Mouse (Mus musculus) midbrain, embryonic 13.5 days (tissue): Measurements from ENCODE around the gene Fam151b. TPM values are rescaled to one million over a fixed set of nuclear protein-coding genes. Genes with fewer than 3 reads are reported as not detected.

Experiments
- ATAC-seq: fragments of 200-750 bp; cut with Nextera tagmentation; 2 replicates; pipeline ENCODE4 v1.8.0; 2017; ENCODE audit warnings: mild to moderate bottlenecking, moderate TSS enrichment, moderate library complexity
- H3K27ac ChIP-seq: fragments of 300-500 bp; sonication (generic); 2 replicates; pipeline ENCODE4 v1.5.1; 2015; ENCODE audit warnings: inconsistent platforms, mild to moderate bottlenecking, moderate library complexity
- H3K27me3 ChIP-seq: fragments of 300-500 bp; sonication (generic); 2 replicates; pipeline ENCODE4 v1.6.1; 2015; ENCODE audit warnings: mild to moderate bottlenecking, inconsistent platforms
- H3K36me3 ChIP-seq: fragments of 300-500 bp; sonication (generic); 2 replicates; pipeline ENCODE4 v1.6.1; 2015; ENCODE audit warnings: mild to moderate bottlenecking, inconsistent platforms
- H3K4me1 ChIP-seq: fragments of 300-500 bp; sonication (generic); replicated peaks from 2 replicates; pipeline ENCODE4 v1.6.1; 2015; ENCODE audit warnings: inconsistent platforms
- H3K4me2 ChIP-seq: fragments of 300-500 bp; sonication (generic); replicated peaks from 2 replicates; pipeline ENCODE4 v1.6.1; 2015; ENCODE audit warnings: moderate library complexity, mild to moderate bottlenecking, inconsistent platforms
- H3K4me3 ChIP-seq: fragments of 300-500 bp; sonication (generic); replicated peaks from 2 replicates; pipeline ENCODE4 v1.5.1; 2015; ENCODE audit warnings: mild to moderate bottlenecking, inconsistent platforms
- H3K9ac ChIP-seq: fragments of 300-500 bp; sonication (generic); replicated peaks from 2 replicates; pipeline ENCODE4 v1.6.1; 2015; ENCODE audit warnings: mild to moderate bottlenecking, inconsistent platforms
- H3K9me3 ChIP-seq: fragments of 300-500 bp; sonication (generic); 2 replicates; pipeline ENCODE4 v1.6.1; 2016; ENCODE audit warnings: mild to moderate bottlenecking, inconsistent platforms
- WGBS: fragments of 180-500 bp; shearing (Covaris S2); methylation state at CpG from one replicate; pipeline ENCODE4 v1.1.7; 2015; 5-methylcytosine and 5-hydroxymethylcytosine counted together
- polyA plus RNA-seq: library from polyadenylated mRNA; unstranded; fragments of >200 nt; fragmentation: Nextera tagmentation; extraction: Ambion mirVana; gene quantifications from 2 replicates; pipeline ENCODE4 v1.2.1, GENCODE M21; 2015

Gene Fam151b
- polyA plus RNA-seq, 1 experiment from 2014 or later, result 0.17 TPM

- Histone ChIP-seq H3K9me3 (no peaks in the 10 kb centered on the region), H3K27ac (no peak overlapping the region), H3K4me3 (no peak overlapping the region), H3K27me3 (no peaks in the 10 kb centered on the region), H3K4me1 (no peaks in the 10 kb centered on the region), H3K4me2 (no peak overlapping the region), H3K36me3 (peaks cover 18% of the 10 kb centered on the region; the same call in 1 of the 2 replicates), H3K9ac (no peak overlapping the region)
- WGBS, result 72% methylated on average over 2 of the region's 2 CpGs
- ATAC-seq, result no peak
These were observed 14.4 kb downstream of the Fam151b start for GRCm38 (mm10) chr13:92469381-92469780.

- 79% methylated on average over 9 of the region's 9 CpGs for WGBS
- Histone ChIP-seq H3K36me3 (peaks cover 12% of the 10 kb centered on the region; the same call in 1 of the 2 replicates), H3K4me3 (no peak overlapping the region), H3K4me2 (no peak overlapping the region), H3K27ac (no peak overlapping the region), H3K4me1 (no peaks in the 10 kb centered on the region), H3K27me3 (no peaks in the 10 kb centered on the region), H3K9me3 (no peaks in the 10 kb centered on the region), H3K9ac (no peak overlapping the region)
- ATAC-seq, result no peak
These were observed 15.9 kb downstream of the Fam151b start for GRCm38 (mm10) chr13:92467891-92468290.

- no peaks in the 10 kb centered on the region for H3K9me3 ChIP-seq
- no peak overlapping the region for H3K9ac ChIP-seq
- ATAC-seq, result no peak
- H3K4me1 ChIP-seq, result no peaks in the 10 kb centered on the region
- peaks cover 12% of the 10 kb centered on the region; the same call in 1 of the 2 replicates for H3K36me3 ChIP-seq
- no peak overlapping the region for H3K4me3 ChIP-seq
- WGBS, result 90% methylated on average over 3 of the region's 3 CpGs
- H3K27me3 ChIP-seq, result no peaks in the 10 kb centered on the region
- no peak overlapping the region for H3K27ac ChIP-seq
- H3K4me2 ChIP-seq, result no peak overlapping the region
These were observed 19.1 kb downstream of the Fam151b start for GRCm38 (mm10) chr13:92464698-92465097.

DNA sequence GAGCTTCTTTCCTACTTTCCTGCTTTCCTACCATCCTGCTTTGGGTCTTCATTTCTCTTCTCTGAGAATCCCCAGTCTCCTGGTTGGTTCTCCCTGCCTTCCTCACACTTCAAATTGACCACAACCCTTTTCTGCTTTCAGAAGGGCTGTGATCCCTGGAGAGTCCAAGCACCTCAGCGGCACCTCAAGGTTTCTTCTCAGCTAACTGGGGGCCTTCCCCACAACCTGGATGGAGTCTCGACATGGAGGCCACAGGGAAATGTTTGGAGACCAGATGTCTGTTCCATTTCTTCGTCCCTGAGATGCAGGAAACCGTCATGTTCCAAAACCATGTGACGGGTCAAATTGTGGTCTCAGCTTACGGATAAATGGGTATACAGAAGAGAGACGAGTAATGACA, 36.9 kb downstream of the Fam151b start:
- Histone ChIP-seq H3K4me2 (no peak overlapping the region), H3K4me1 (no peaks in the 10 kb centered on the region), H3K27me3 (no peaks in the 10 kb centered on the region), H3K4me3 (no peak overlapping the region), H3K9ac (no peak overlapping the region), H3K9me3 (no peaks in the 10 kb centered on the region), H3K27ac (no peak overlapping the region), H3K36me3 (no peaks in the 10 kb centered on the region)
- ATAC-seq, result no peak
- 91% methylated on average over 7 of the region's 7 CpGs for WGBS

GRCm38 (mm10) chr13:92440286-92440685, 43.5 kb downstream of the Fam151b start:
- Histone ChIP-seq H3K9ac (no peak overlapping the region), H3K36me3 (peaks cover 5% of the 10 kb centered on the region; the same call in 1 of the 2 replicates), H3K4me2 (no peak overlapping the region), H3K27me3 (no peaks in the 10 kb centered on the region), H3K4me3 (no peak overlapping the region), H3K4me1 (no peaks in the 10 kb centered on the region), H3K9me3 (no peaks in the 10 kb centered on the region), H3K27ac (no peak overlapping the region)
- no peak for ATAC-seq
- WGBS, result 81% methylated on average over 13 of the region's 13 CpGs

- 88% methylated on average over 10 of the region's 10 CpGs for WGBS
- no peaks in the 10 kb centered on the region for H3K27me3 ChIP-seq
- no peak for ATAC-seq
These were observed 45.2 kb downstream of the Fam151b start for GRCm38 (mm10) chr13:92438656-92439055.

DNA sequence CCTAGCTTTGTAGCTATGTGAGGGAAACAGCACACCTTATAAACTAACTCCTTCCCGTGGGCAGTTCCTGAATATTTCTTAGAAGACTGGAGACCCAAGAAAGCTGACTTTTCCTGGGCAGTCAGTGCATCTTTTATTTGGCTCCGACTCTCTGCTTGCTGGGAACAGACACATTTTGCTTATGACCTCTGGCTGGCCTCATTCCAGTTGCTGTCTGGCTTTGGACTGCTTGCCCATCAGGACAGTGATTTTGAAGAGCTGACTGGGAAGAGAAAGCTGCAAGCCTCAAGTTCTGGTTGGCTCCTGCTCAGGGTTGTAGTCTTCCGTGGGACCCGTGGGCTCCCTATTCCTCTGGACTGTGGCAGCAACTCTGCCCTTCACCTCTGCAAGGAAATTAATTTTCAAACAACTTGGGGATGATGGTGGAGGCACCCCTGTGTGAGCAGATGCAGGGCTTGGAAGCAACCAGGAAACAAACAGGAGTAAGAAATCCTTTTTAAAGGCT, 56.4 kb downstream of the Fam151b start:
- no peaks in the 10 kb centered on the region for H3K9me3 ChIP-seq
- H3K36me3 ChIP-seq, result no peaks in the 10 kb centered on the region
- peaks cover 66% of the 10 kb centered on the region for H3K27me3 ChIP-seq
- 54% methylated on average over 4 of the region's 4 CpGs for WGBS
- no peak overlapping the region for H3K27ac ChIP-seq
- H3K9ac ChIP-seq, result no peak overlapping the region
- H3K4me2 ChIP-seq, result peak overlapping the region; percentile 99
- peaks cover 18% of the 10 kb centered on the region for H3K4me1 ChIP-seq
- ATAC-seq, result no peak
- H3K4me3 ChIP-seq, result peak overlapping the region; percentile 70

More at GRCm38 (mm10) chr13:92438656-92439055, 45.2 kb downstream of the Fam151b start:
- Histone ChIP-seq H3K4me1 (no peaks in the 10 kb centered on the region), H3K36me3 (peaks cover 5% of the 10 kb centered on the region; the same call in 1 of the 2 replicates), H3K9me3 (no peaks in the 10 kb centered on the region), H3K27ac (no peak overlapping the region), H3K4me3 (no peak overlapping the region), H3K9ac (no peak overlapping the region), H3K4me2 (no peak overlapping the region)

- Histone ChIP-seq H3K4me2 (peak overlapping the region; percentile 99), H3K9ac (peak overlapping the region; percentile 70), H3K27ac (no peak overlapping the region; the same call in 1 of the 2 replicates), H3K9me3 (no peaks in the 10 kb centered on the region), H3K36me3 (no peaks in the 10 kb centered on the region), H3K4me3 (peak overlapping the region; percentile 70), H3K27me3 (peaks cover 66% of the 10 kb centered on the region), H3K4me1 (peaks cover 18% of the 10 kb centered on the region)
- peak; percentile 82 for ATAC-seq
- under 1% methylated on average over 90 of the region's 92 CpGs for whole genome bisulfite sequencing
These were observed 57.3 kb downstream of the Fam151b start for GRCm38 (mm10) chr13:92426294-92427051.

DNA sequence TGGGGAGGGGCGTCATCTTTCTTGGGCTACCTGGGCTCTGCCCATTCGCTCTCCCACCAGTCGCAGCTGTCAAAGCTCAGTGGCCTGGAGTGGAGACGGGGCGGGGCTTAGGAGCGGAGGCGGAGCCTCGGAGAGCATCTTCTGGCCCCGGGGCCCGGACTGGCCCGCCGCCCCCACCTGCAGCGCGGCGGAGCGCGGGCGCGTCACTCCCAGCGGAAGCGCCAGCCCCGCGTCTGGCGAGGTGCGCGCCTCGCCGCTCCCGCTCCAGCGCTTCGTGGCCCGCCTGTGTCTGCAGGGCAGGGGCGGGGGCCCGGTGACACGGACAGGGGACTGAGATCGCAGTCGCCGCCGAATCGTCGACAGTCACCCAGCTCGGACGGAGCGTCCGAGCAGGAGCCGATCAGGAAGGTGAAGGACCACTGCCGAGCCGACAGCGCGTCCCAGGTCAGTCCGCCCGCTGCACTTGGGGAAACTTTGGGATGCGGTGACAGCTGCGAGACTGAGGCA, 58.0 kb downstream of the Fam151b start, which contains the start of gene Ankrd34b:
TSS of gene Ankrd34b (plus strand) at position 139 of the 507 bp plus-strand sequence.
- H3K27ac ChIP-seq, result no peak within 1 kb of the TSS; the same call in 1 of the 2 replicates
- peak; percentile 85 for ATAC-seq
- H3K9ac ChIP-seq, result peak within 1 kb of the TSS; percentile 70
- WGBS, result under 1% methylated on average over 54 of the region's 54 CpGs
- H3K4me2 ChIP-seq, result peak within 1 kb of the TSS; percentile 99
- no peaks in the 10 kb centered on the region for H3K36me3 ChIP-seq
- peaks cover 66% of the 10 kb centered on the region for H3K27me3 ChIP-seq
- no peaks in the 10 kb centered on the region for H3K9me3 ChIP-seq
- peak within 1 kb of the TSS; percentile 70 for H3K4me3 ChIP-seq
- H3K4me1 ChIP-seq, result peaks cover 18% of the 10 kb centered on the region

DNA sequence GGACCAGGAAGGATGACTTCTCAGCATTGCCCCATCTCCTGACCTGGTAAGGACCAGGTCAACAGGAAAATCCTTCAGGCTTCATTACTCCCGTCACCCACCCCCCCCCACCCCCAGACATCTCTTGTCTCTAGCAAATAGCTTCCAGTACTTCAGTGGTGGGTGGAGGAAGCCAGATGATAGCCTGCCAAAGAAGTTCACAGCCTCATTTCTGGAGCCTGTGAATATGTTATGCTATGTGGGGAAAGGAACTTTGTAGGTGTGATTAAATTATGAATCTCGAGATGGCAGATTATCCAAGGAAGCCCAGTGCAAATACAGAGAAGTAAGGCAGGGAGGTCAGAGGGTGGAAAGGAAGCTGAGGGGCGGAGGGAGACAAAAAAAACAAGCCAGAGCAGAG, 60.1 kb downstream of the Fam151b start:
- Histone ChIP-seq H3K4me3 (no peak overlapping the region), H3K27me3 (peaks cover 61% of the 10 kb centered on the region), H3K4me1 (peaks cover 18% of the 10 kb centered on the region), H3K4me2 (no peak overlapping the region), H3K27ac (no peak overlapping the region), H3K36me3 (no peaks in the 10 kb centered on the region), H3K9me3 (no peaks in the 10 kb centered on the region), H3K9ac (no peak overlapping the region)
- WGBS, result 61% methylated on average over 3 of the region's 3 CpGs
- no peak for ATAC-seq

- Histone ChIP-seq H3K4me1 (no peaks in the 10 kb centered on the region), H3K9me3 (no peaks in the 10 kb centered on the region)
- 89% methylated on average over 11 of the region's 11 CpGs for WGBS
These were observed 64.2 kb downstream of the Fam151b start for GRCm38 (mm10) chr13:92419630-92420029.

GRCm38 (mm10) chr13:92410486-92410885, 73.3 kb downstream of the Fam151b start:
- no peak overlapping the region for H3K9ac ChIP-seq
- no peak overlapping the region for H3K27ac ChIP-seq
- no peaks in the 10 kb centered on the region for H3K36me3 ChIP-seq
- H3K27me3 ChIP-seq, result no peaks in the 10 kb centered on the region
- H3K4me1 ChIP-seq, result no peaks in the 10 kb centered on the region
- 71% methylated on average over 2 of the region's 2 CpGs for WGBS
- no peak overlapping the region for H3K4me3 ChIP-seq
- H3K4me2 ChIP-seq, result no peak overlapping the region
- no peak for ATAC-seq
- H3K9me3 ChIP-seq, result no peaks in the 10 kb centered on the region; the same call in 1 of the 2 replicates

More at GRCm38 (mm10) chr13:92419630-92420029, 64.2 kb downstream of the Fam151b start:
- no peak overlapping the region for H3K4me3 ChIP-seq
- H3K27me3 ChIP-seq, result peaks cover 21% of the 10 kb centered on the region
- no peaks in the 10 kb centered on the region for H3K36me3 ChIP-seq
- no peak for ATAC-seq
- no peak overlapping the region for H3K9ac ChIP-seq
- no peak overlapping the region for H3K4me2 ChIP-seq
- H3K27ac ChIP-seq, result no peak overlapping the region
